Mouse (Mus musculus) testis, adult 2 months (tissue): ENCODE measurements around the gene Bet1l.

Experiments used
- CTCF ChIP-seq: fragments of 200-500 bp; IDR thresholded peaks from 2 replicates; pipeline ENCODE4 v1.5.1; 2012; ENCODE audit warnings: low read depth, mild to moderate bottlenecking, inconsistent platforms, low read length, moderate library complexity; ENCODE audit not compliant: control insufficient read depth, insufficient read depth, insufficient replicate concordance
- POLR2A ChIP-seq: fragments of 200-500 bp; IDR thresholded peaks from 2 replicates; pipeline ENCODE4 v1.6.1; 2012; ENCODE audit warnings: low read depth, mild to moderate bottlenecking, inconsistent platforms, low read length, moderate library complexity; ENCODE audit not compliant: control insufficient read depth

DNA sequence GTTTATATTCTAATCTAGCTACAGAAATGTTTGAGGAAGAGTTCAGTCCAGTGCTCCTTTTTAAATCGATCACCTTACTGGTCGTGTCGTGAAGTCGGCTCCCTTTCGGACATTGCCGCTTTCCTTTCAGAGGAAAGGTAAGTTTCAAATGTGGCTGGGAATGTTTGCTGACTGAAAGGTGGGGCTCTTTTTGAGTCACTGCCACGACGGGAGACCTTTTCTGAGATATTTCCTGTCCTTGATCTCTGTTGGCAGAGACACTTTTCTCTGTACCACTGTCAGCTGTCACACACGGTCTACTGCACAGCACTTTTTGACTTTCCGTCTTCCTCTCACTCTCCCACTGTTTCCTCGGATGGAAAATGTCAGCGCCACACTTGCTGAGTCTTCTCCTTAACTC lies 44.5 kb downstream of the Bet1l start:
- TF ChIP-seq POLR2A (no peak), CTCF (no peak)
